Mouse (Mus musculus) yolk sac, embryonic 10.5 days (tissue): ENCODE results near the gene Dock4.
A peak's percentile ranks its signal among the peaks of the same experiment; 100 is the strongest.

ENCODE experiments used
- DNase-seq: peaks from one replicate; pipeline ENCODE4 v3.0.0-alpha.2; 2017; ENCODE audit warnings: low spot score

The Dock4 gene

GRCm38 (mm10) chr12:40885377-40885776 lies 439.6 kb downstream of the Dock4 start:
- DNase-seq = no peak

GRCm38 (mm10) chr12:40887496-40887895 lies 441.7 kb downstream of the Dock4 start:
- DNase-seq = no peak

- peak; percentile 48 for DNase-seq
Measured at GRCm38 (mm10) chr12:40888261-40888791, 442.6 kb downstream of the Dock4 start.

- no peak for DNase-seq
Measured at GRCm38 (mm10) chr12:40888829-40889228, 443.1 kb downstream of the Dock4 start.

GRCm38 (mm10) chr12:40889534-40889933 lies 443.8 kb downstream of the Dock4 start:
- DNase-seq = no peak

- no peak for DNase-seq
Measured at GRCm38 (mm10) chr12:40891168-40891567, 445.4 kb downstream of the Dock4 start.

GRCm38 (mm10) chr12:40893741-40894140 lies 448.0 kb downstream of the Dock4 start:
- DNase-seq = no peak

GRCm38 (mm10) chr12:40894695-40895094 lies 448.9 kb downstream of the Dock4 start:
- no peak for DNase-seq
